Mouse (Mus musculus): ENCODE results near the gene Oas1g.

- TF ChIP-seq CTCF (IDR thresholded peaks at IDR 0.05; ENCODE audit: control insufficient read depth, insufficient read depth, low read length) (no peak), POLR2A (IDR thresholded peaks at IDR 0.05; ENCODE audit: borderline replicate concordance, control insufficient read depth, low read depth, low read length) (no peak)
These were observed 42.7 kb downstream of the Oas1g start for GRCm38 (mm10) chr5:120844713-120845112.
